In genomic region chr5:25254491-25254890, GRCm38 (mm10) we compare ENCODE assay signal across 25 mouse cellular contexts. TPM values are rescaled to one million over a fixed set of nuclear protein-coding genes. Genes with fewer than 3 reads are reported as not detected.
"Had no signal": no experiment of that assay in that cellular context is flagged by ENCODE, and none has a peak within 500 bp of the region (broad histone marks: within the 10 kb centered on the region; RNA-seq: fewer than 3 reads in every experiment).

No protein-coding gene starts in this region.

- H3K27me3 ChIP-seq: midbrain, embryonic 13.5 days; neural tube, embryonic 13.5 days; neural tube, embryonic 15.5 days had no signal

- H3K9me3 ChIP-seq: midbrain, embryonic 10.5 days; midbrain, embryonic 13.5 days; neural tube, embryonic 13.5 days; neural tube, embryonic 15.5 days had no signal

- H3K9ac ChIP-seq: lung, embryonic 14.5 days; midbrain, embryonic 13.5 days; neural tube, embryonic 13.5 days; neural tube, embryonic 15.5 days had no signal

- H3K27ac ChIP-seq: midbrain, embryonic 10.5 days; midbrain, embryonic 13.5 days; neural tube, embryonic 13.5 days; neural tube, embryonic 15.5 days had no signal

- DNase-seq: lung, adult 18-20 months; lung, embryonic 14.5 days; lung, postnatal 10 days; lung, postnatal 4 days; retina, postnatal 1 day; right cerebral cortex, adult 18-20 months; right cerebral cortex, postnatal 25 days; right cerebral cortex, postnatal 4 days; spleen, adult 18-20 months; thymus, adult 18-20 months; thymus, postnatal 14 days; thymus, postnatal 36 days had no signal

- ATAC-seq: midbrain, embryonic 13.5 days; midbrain, embryonic 16.5 days had no signal

- H3K4me3 ChIP-seq: midbrain, embryonic 10.5 days; midbrain, embryonic 13.5 days; myocyte; neural tube, embryonic 13.5 days; neural tube, embryonic 15.5 days had no signal

- H3K4me2 ChIP-seq: lung, embryonic 14.5 days; midbrain, embryonic 13.5 days; neural tube, embryonic 13.5 days; neural tube, embryonic 15.5 days had no signal

- H3K4me1 ChIP-seq: midbrain, embryonic 10.5 days; midbrain, embryonic 13.5 days; neural tube, embryonic 13.5 days; neural tube, embryonic 15.5 days had no signal

RNA-seq across cellular contexts. Expression of gene E130116L18Rik, which starts 31.5 kb away (rescaled TPM):
- total RNA-seq: megakaryocyte, adult 5-6 weeks; megakaryocyte-erythroid progenitor cell, adult 5-6 weeks had no signal
- polyA plus RNA-seq: lung, embryonic 14.5 days; lung, embryonic 16.5 days; midbrain, embryonic 10.5 days; midbrain, embryonic 13.5 days; midbrain, embryonic 16.5 days; myocyte; neural tube, embryonic 11.5 days; neural tube, embryonic 13.5 days; neural tube, embryonic 15.5 days; small intestine, adult 2 months; stomach, embryonic 14.5 days; stomach, embryonic 16.5 days had no signal
